Mouse (Mus musculus): ENCODE data around the gene Rhou. TPM values are rescaled to one million over a fixed set of nuclear protein-coding genes. Genes with fewer than 3 reads are reported as not detected.

Gene Rhou
- total RNA-seq (2023), result not detected

DNA sequence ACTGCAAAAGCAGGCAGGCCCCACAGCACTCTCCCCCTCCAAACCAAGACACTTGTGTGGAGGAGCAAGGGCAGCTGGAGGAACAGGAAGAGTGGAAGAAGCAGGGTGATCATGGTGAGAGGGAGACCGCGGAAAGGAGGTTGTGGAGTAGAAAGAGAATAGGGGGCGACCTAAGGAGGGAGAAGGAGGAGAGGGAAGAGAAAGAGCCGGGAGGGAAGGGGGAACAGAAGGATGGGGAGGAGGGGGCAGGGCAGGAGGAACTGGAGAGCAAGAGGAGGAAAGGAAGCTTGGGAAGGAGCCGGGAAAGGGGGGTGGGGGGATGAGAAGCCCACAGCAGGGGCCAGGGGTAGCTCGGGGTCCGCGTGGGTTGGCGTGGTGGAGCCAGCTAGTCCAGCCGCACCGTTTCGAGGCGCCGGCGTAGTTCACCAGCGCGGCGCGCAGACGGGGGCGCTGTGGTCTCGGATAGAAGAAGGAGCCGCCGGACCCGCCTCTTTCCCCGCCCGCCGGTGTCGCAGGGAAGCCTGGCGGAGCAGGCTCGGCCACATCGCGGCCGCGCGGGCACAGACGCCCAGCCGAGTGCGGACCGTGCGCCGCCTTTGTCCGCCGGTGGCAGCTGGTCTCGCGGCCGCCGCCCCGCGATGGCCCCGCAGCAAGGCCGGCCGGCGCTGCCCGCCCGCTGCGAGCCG is at the start of gene Rhou:
TSS of gene Rhou (plus strand) at position 622 of the 686 bp plus-strand sequence.

Other genes starting within 250 kb of the Rhou start
- gene Mc1r, start 246.8 kb upstream of the Rhou start, total RNA-seq (2023), result under 1 TPM; 0.21 to 0.46 TPM
- gene Tubb3, start 242.5 kb upstream of the Rhou start, total RNA-seq (2023), result not detected
- gene Def8, start 230.4 kb upstream of the Rhou start, total RNA-seq (2023), result 10 to 100 TPM; 13.5 to 14.4 TPM
- gene Afg3l1, start 176.0 kb upstream of the Rhou start, total RNA-seq (2023), result 10 to 100 TPM; 58.2 to 70.4 TPM
- gene Dbndd1, start 138.5 kb upstream of the Rhou start, total RNA-seq (2023), result not detected
- 1 to 10 TPM; 5.5 to 6.2 TPM for gene Gas8, start 135.1 kb upstream of the Rhou start, total RNA-seq (2023)
- gene Rab4a, start 152.1 kb downstream of the Rhou start, total RNA-seq (2023), result not detected
- 10 to 100 TPM; 14.2 to 17.0 TPM for gene Ccsap, start 206.3 kb downstream of the Rhou start, total RNA-seq (2023)
- not detected for gene Acta1, start 240.8 kb downstream of the Rhou start, total RNA-seq (2023)